Mouse (Mus musculus): Measurements from ENCODE around the gene Sec24b. TPM values are rescaled to one million over a fixed set of nuclear protein-coding genes. Genes with fewer than 3 reads are reported as not detected.

The Sec24b gene
- total RNA-seq, 2 experiments from 2014 or later = 70.1 to 78.1 TPM

Other genes starting within 250 kb of the Sec24b start
- under 1 TPM; 0.51 to 0.73 TPM for gene Rrh, start 239.0 kb downstream of the Sec24b start, total RNA-seq (2021)
- gene Gar1, start 230.2 kb downstream of the Sec24b start, total RNA-seq (2021) = 10 to 100 TPM; 81.9 to 82.2 TPM
- 10 to 100 TPM in 1 of 2 experiments, 1 to 10 TPM in 1; 2.7 to 50.2 TPM for gene Cfi, start 225.7 kb downstream of the Sec24b start, total RNA-seq (2021)
- gene Pla2g12a, start 182.9 kb downstream of the Sec24b start, total RNA-seq (2021) = 10 to 100 TPM; 33.9 to 44.6 TPM
- gene Casp6, start 160.1 kb downstream of the Sec24b start, total RNA-seq (2021) = 10 to 100 TPM; 54.0 to 56.0 TPM
- 10 to 100 TPM; 13.7 to 14.8 TPM for gene Mcub, start 91.3 kb downstream of the Sec24b start, total RNA-seq (2021)
- gene Col25a1, start 69.9 kb upstream of the Sec24b start, total RNA-seq (2021) = 10 to 100 TPM; 12.5 to 13.9 TPM